Mouse (Mus musculus) cerebellum, postnatal 36 days (tissue): ENCODE results near the gene Gpatch4.

Source experiments
- DNase-seq, 2 experiments: peaks; one replicate each; pipeline ENCODE4 v3.0.0; 2021 to 2022; ENCODE audit warnings: mixed read lengths in 2 of 2

Gene Gpatch4

GRCm38 (mm10) chr3:88097666-88098065 lies 54.8 kb downstream of the Gpatch4 start:
- no peak for DNase-seq

DNA sequence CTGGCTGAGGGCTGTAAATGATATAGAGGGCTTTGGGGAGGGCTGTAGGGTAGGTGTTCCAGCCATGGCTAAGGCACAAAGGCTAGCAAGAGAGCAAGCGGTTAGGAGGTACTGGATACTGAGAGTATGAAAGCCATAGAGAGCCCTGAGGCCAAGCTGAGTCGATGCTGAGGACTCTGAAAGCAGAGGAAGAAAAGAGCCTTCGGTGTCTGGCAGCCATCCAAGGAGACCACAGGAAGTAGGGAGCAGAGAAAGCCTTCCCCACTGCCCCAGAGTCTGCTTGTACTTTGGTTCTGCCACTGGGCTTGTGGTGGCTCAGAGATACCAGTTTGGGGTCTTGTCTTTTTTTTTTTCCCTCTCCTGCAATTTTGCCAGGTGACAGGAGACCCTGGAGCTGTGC lies 57.3 kb downstream of the Gpatch4 start:
- DNase-seq = no peak

DNA sequence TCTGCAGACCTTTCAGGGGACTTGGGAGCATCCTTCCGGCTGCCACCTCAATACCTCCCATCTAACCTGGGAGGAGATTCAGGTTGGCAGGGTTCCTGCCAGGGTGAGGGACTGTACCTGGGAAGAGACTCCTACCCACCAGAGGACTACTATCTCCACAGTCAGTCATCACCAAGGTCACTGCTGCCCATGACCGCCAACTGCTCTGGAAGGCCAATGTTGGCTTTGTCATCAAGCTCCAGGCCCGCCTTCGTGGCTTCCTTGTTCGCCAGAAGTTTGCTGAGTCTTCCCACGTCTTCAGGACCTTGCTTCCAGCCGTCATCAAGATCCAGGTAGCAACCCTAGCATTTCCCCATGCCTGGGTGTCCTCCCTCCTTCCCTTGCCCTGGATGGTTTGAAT lies 58.8 kb downstream of the Gpatch4 start:
- DNase-seq = no peak

GRCm38 (mm10) chr3:88102196-88102595 lies 59.3 kb downstream of the Gpatch4 start:
- no peak for DNase-seq

DNA sequence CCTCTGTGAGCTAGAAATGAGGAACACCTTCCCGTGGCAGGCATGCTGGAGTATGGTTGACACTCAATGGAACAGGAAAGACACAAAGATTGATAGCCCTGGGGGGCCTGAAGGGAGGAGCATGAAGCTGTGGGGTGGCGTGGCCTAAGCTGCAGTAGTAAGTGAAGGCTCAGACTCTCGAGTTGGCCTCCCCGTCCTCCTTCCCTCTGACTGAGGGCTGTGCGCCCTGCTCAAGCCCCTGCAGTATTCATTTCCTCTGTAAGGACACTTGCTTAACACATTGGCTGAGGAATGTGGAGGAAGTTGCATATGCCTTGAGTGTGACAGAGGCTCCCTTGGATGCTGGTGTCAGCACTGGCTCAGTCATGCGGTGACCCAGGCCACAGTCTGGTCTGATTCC lies 59.7 kb downstream of the Gpatch4 start:
- no peak for DNase-seq
